Mouse (Mus musculus) bone marrow macrophage, adult 2 months (primary cell): ENCODE measurements around the gene Gimap4. TPM values are rescaled to one million over a fixed set of nuclear protein-coding genes. Genes with fewer than 3 reads are reported as not detected.
A peak's percentile ranks its signal among the peaks of the same experiment; 100 is the strongest.

ENCODE experiments used
- H3K27ac ChIP-seq: 2 replicates; pipeline ENCODE4 v1.5.1; 2012; ENCODE audit warnings: low read depth, low read length; ENCODE audit not compliant: insufficient read depth
- H3K4me1 ChIP-seq: 2 replicates; pipeline ENCODE4 v1.6.1; 2012; ENCODE audit warnings: low read length; ENCODE audit not compliant: control insufficient read depth, insufficient read depth
- H3K4me3 ChIP-seq: 2 replicates; pipeline ENCODE4 v1.5.1; 2012; ENCODE audit warnings: mild to moderate bottlenecking, low read length, moderate library complexity; ENCODE audit not compliant: insufficient read depth
- CTCF ChIP-seq: IDR thresholded peaks from 2 replicates; pipeline ENCODE4 v1.5.1; 2012; ENCODE audit warnings: low read depth, mild to moderate bottlenecking, low read length, moderate library complexity
- POLR2A ChIP-seq: IDR thresholded peaks from 2 replicates; pipeline ENCODE4 v1.6.1; 2012; ENCODE audit warnings: mild to moderate bottlenecking, low read depth, low read length, borderline replicate concordance
- polyA plus RNA-seq: library from polyadenylated mRNA; stranded (reverse); fragments of >200 nt; gene quantifications from 2 replicates; pipeline ENCODE4 v1.2.4, GENCODE M21; 2012; ENCODE audit not compliant: missing spikeins, insufficient read depth, insufficient read length

Gimap4 gene
- polyA plus RNA-seq, 1 experiment: 0.40 TPM

DNA sequence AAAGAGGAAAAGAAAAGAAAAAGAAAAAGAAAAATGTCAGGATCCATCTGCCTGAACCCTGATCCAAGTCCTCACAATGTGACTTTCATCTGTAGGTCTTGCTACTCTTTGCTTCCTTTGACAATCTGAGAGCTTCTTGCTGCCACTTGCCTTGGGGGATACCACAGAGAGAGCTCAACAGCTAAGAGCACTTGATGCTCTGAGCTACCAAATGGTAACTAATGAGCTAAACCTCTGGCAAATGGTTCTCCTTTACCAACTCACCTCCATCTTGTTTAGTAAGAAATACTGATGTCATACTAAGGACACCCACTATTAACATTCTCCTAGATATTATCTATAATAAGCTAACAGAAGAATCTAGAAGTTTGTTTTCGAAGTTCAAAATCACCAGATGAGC is 49.3 kb downstream of the Gimap4 start:
- Histone ChIP-seq H3K4me1 (no peaks in the 10 kb centered on the region), H3K4me3 (no peak overlapping the region), H3K27ac (no peak overlapping the region)
- TF ChIP-seq CTCF: no peak
- no peak for TF ChIP-seq POLR2A

DNA sequence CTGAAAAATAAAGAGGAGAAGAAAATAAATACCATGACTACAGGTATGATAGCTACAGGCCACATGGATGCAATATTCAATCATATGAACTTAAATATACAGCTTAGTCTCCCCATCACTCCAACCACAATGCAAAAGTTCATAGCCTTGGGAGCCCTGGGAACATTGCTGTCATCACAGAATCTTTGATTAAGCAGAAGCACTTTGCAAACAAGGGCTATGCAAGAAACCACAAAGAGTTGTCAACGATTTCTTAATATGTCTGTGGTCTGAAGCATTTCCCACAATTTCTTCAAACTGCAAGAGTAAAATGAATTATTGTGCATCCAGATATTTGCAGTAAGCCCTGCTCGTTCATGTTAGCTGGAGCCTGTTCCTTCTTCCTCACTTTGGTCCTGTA is 52.7 kb downstream of the Gimap4 start:
- no peak overlapping the region for H3K4me3 ChIP-seq
- H3K27ac ChIP-seq: no peak overlapping the region
- H3K4me1 ChIP-seq: no peaks in the 10 kb centered on the region
- TF ChIP-seq POLR2A: no peak
- TF ChIP-seq CTCF: no peak

DNA sequence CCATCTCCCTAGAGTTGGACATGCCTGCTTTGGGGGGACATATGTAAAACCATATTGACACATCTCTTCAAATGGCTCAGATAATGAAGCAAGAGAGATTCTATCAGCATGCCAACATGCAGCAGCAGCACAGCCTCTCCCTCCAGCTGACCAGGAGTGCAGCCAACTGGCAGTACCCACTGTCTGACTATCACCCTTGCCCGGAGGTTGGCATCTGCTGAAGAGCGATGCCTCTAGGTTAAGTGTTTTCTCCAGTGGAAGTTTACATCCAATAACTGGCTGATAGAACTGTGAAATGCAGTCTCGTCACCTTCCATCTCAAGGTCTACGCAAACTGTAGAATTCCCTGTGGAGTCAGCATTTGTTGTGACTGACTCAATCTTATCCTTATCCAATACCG is 53.3 kb downstream of the Gimap4 start:
- Histone ChIP-seq H3K4me1 (no peaks in the 10 kb centered on the region), H3K4me3 (no peak overlapping the region), H3K27ac (no peak overlapping the region)
- TF ChIP-seq POLR2A (no peak), CTCF (no peak)

DNA sequence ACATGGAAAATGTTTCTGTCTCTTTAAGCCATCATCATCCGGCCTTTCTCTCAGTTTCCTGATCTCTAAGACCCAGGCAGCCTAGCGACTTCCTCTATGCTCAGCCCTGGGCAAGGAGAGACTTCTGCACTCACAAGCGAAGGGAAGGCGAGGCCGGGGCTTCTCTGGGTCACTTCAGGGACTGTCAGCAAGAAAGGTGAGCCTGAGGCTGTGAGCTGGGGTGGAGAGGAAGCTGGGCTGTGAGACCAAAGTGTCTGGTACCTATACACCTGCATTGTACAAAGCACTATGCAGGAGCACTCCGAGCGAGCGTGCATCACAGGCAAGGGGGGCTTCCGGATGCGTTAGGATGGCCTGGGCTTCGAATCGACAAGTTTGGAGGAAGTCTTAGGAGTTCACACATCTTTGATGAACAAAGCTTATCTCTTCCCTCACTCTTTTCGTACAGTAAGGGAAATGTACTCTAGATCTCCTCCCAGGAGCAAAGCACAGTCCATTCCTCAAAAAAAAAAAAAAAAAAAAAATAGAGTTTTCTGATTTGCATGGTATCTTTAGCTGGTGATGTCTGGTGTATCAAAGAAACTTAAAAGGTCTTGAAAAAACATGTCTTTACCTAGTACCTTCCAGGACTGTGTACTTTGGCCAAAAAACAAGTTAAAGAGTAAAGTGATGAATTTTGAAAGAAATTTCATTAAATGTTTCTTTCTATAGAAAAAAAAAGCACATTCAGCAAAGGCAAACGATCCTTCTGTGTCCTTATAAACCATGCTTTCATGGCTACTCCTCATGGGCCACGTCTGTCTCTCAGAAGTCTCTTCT is 54.8 kb downstream of the Gimap4 start, which contains the start of gene Gimap1:
Gene Gimap1, plus strand, starts transcription at position 94 of the 819 bp plus-strand sequence.
- Histone ChIP-seq H3K27ac (no peak within 1 kb of the TSS), H3K4me3 (peak within 1 kb of the TSS; percentile 18), H3K4me1 (no peaks in the 10 kb centered on the region)
- TF ChIP-seq POLR2A (no peak), CTCF (no peak)

DNA sequence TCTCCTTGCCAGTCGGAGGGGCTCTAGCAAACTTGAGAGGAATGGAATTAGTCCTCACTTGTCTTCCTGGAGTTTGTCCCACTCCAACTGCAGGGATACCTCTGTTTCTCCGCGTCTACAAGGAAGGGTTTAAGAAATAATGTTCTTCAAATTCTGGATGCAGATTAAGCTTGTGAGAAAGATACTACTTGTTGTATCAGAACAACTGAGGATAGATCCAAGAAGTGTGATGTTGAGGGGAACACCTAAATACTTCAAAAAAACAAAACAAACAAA is 55.4 kb downstream of the Gimap4 start:
- Histone ChIP-seq H3K4me3 (no peak overlapping the region), H3K27ac (no peak overlapping the region), H3K4me1 (no peaks in the 10 kb centered on the region)
- no peak for TF ChIP-seq POLR2A
- no peak for TF ChIP-seq CTCF

DNA sequence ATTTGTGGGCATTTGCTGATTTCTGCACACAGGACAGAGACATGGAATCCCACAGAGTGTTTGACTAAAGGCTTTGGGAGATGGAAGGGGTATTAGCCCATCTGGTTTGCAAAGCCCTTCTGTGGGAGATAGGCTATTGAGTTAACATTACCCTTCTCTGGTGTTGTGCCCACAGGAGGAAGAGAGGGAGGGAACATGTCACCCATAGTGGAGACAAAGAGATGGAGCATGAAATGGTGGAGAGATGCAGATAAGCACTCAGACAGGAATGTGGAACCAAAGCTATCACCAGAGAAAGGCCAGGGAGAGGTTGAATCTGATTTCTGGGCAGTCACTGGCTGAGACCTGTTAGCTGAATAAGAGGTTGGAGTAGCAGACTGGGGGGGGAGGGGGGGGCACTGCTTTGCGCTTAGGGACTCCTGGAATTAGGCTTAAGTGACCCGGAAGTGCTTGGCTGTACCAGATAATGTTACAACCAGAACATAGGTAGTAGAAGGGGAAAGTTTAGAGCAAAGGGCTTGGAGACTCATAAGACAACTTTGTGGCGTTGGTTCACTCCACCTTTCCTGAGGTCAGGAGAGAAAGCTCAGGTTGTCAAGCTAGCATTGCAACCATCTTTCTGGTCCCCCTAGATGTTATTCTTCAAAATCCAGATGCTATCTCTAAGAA is 56.3 kb downstream of the Gimap4 start:
- no peak for TF ChIP-seq CTCF
- no peak for TF ChIP-seq POLR2A
- Histone ChIP-seq H3K27ac (no peak overlapping the region), H3K4me3 (no peak overlapping the region), H3K4me1 (no peaks in the 10 kb centered on the region)

DNA sequence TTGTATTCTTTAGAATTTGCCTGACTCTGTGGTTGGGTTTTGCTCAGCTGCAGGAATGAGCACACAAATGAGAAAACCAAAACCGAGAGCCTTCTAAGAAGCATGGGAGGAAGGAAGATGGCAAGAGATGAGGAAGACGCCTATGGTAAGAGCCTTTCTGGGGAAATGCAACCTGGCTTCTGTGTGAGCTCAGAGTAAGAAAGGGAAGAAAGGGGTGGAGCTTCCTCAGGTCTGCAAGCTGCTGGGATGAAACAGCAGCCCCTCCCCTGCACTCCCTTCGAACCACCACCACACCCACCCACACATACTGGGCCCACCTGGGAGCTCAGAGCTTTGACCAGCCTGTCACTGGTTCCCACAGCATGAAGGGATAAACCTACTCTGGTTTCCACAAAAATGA is 56.9 kb downstream of the Gimap4 start:
- H3K27ac ChIP-seq: no peak overlapping the region
- no peak for TF ChIP-seq POLR2A
- no peak for TF ChIP-seq CTCF
- H3K4me1 ChIP-seq: no peaks in the 10 kb centered on the region
- H3K4me3 ChIP-seq: no peak overlapping the region

Other genes starting within 250 kb of the Gimap4 start
- gene Zfp467, start 238.7 kb upstream of the Gimap4 start, polyA plus RNA-seq: 44.4 and 50.9 TPM in 2 replicates
- gene Sspo, start 236.3 kb upstream of the Gimap4 start, polyA plus RNA-seq: 0.11 TPM in 1 of 2 replicates, not detected in the other
- 1.2 TPM in 1 of 2 replicates, not detected in the other for gene Atp6v0e2, start 146.9 kb upstream of the Gimap4 start, polyA plus RNA-seq
- gene Lrrc61, start 129.8 kb upstream of the Gimap4 start, polyA plus RNA-seq: 17.3 and 19.1 TPM in 2 replicates
- not detected in 2 replicates for gene Rarres2, start 111.8 kb upstream of the Gimap4 start, polyA plus RNA-seq
- gene Gm45021, start 94.9 kb upstream of the Gimap4 start, polyA plus RNA-seq: not detected in 2 replicates
- 10.7 and 13.3 TPM in 2 replicates for gene Repin1, start 90.7 kb upstream of the Gimap4 start, polyA plus RNA-seq
- gene Gm44965, start 90.6 kb upstream of the Gimap4 start, polyA plus RNA-seq: not detected in 2 replicates
- 2.9 TPM in 2 replicates for gene Zfp775, start 82.5 kb upstream of the Gimap4 start, polyA plus RNA-seq
- gene AI854703, start 57.8 kb upstream of the Gimap4 start, polyA plus RNA-seq: 0.15 TPM in 1 of 2 replicates, not detected in the other
- gene Gimap8, start 37.3 kb upstream of the Gimap4 start, polyA plus RNA-seq: not detected in 2 replicates
- gene Gimap9, start 8.4 kb upstream of the Gimap4 start, polyA plus RNA-seq: not detected in 2 replicates
- 0.46 TPM in 1 of 2 replicates, not detected in the other for gene Gimap6, start 23.7 kb downstream of the Gimap4 start, polyA plus RNA-seq
- gene Gm28053, start 34.1 kb downstream of the Gimap4 start, polyA plus RNA-seq: not detected in 2 replicates
- not detected in 2 replicates for gene Gimap7, start 34.1 kb downstream of the Gimap4 start, polyA plus RNA-seq
- not detected in 2 replicates for gene Gimap1, start 54.5 kb downstream of the Gimap4 start, polyA plus RNA-seq
- gene Gimap5, start 61.6 kb downstream of the Gimap4 start, polyA plus RNA-seq: not detected in 2 replicates
- not detected in 2 replicates for gene Gimap3, start 86.3 kb downstream of the Gimap4 start, polyA plus RNA-seq
- gene Tmem176a, start 156.4 kb downstream of the Gimap4 start, polyA plus RNA-seq: 376 and 481 TPM in 2 replicates
- gene Tmem176b, start 156.9 kb downstream of the Gimap4 start, polyA plus RNA-seq: 992 and 1,024 TPM in 2 replicates
- gene Aoc1, start 188.3 kb downstream of the Gimap4 start, polyA plus RNA-seq: not detected in 2 replicates
- gene 1600015I10Rik, start 245.3 kb downstream of the Gimap4 start, polyA plus RNA-seq: not detected in 2 replicates